Mouse (Mus musculus): ENCODE data around the gene Acat2. TPM values are rescaled to one million over a fixed set of nuclear protein-coding genes. Genes with fewer than 3 reads are reported as not detected.
"Not testable (repeated sequence)": the region's sequence is repeated elsewhere in the genome, so short reads cannot be mapped to it uniquely, and the experiment has no call there.

The Acat2 gene
- polyA plus RNA-seq, 1 experiment from 2014 or later, result 62.7 TPM

DNA sequence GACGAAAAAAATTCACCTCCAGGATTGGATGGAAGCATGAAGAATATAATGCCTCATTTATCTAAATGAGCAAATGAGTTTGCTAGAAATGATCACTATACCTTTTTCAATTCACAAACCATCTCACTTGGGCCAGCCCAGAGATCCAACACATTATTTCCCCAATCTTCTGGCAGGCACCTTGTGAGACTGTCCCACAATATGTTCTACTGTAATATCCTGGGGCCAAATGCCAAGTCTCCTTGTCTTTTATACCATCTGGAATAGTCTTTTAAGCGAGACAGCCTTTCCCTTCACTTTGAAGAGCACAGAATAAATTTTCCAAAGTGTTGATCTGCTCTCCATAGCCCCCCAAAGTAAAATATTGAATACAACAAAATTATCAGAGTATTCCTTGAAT, 13.3 kb upstream of the Acat2 start:
- no peaks in the 10 kb centered on the region for H3K4me1 ChIP-seq (replicated peaks; ENCODE audit: control insufficient read depth, insufficient read depth, low read length)
- WGBS, result 82% methylated on average over 2 of the region's 2 CpGs
- no peak overlapping the region for H3K9ac ChIP-seq (ENCODE audit: low read depth, low read length)
- no peak overlapping the region for H3K4me2 ChIP-seq (replicated peaks; ENCODE audit: low read depth)
- no peaks in the 10 kb centered on the region for H3K27me3 ChIP-seq (replicated peaks; ENCODE audit: control insufficient read depth, insufficient read depth, low read length)
- no peak for ATAC-seq
- H3K9me3 ChIP-seq (ENCODE audit: control insufficient read depth), result no peaks in the 10 kb centered on the region
- no peak overlapping the region for H3K4me3 ChIP-seq (ENCODE audit: low read depth, low read length)
- no peak overlapping the region for H3K27ac ChIP-seq (ENCODE audit: low read depth, low read length)
- H3K36me3 ChIP-seq (ENCODE audit: control insufficient read depth, insufficient read depth), result peaks cover 43% of the 10 kb centered on the region
- no peak for TF ChIP-seq CTCF (IDR thresholded peaks at IDR 0.05; ENCODE audit: low read depth)

DNA sequence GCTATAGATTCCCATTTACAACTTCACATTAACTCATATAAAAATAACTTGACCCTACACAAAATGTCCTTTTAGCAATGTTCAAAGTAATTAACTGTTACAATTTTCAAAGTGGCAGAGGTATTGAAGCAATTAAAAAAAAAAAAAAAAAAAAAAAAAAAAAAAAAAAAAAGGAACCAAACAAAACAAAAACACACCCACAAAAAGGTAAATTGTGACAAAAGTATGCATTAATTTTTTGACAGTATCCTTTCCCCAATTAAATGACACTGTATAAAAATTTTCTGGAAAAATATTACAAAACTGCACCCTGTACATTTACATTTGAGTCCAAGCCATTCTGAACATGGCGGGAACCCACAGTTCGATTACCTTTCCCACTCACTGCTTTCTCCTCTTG, 6.6 kb upstream of the Acat2 start:
- Histone ChIP-seq H3K27me3 (replicated peaks; ENCODE audit: control insufficient read depth, insufficient read depth, low read length) (no peaks in the 10 kb centered on the region), H3K36me3 (ENCODE audit: control insufficient read depth, insufficient read depth) (peaks cover 33% of the 10 kb centered on the region), H3K9ac (ENCODE audit: low read depth, low read length) (no peak overlapping the region), H3K27ac (ENCODE audit: low read depth, low read length) (no peak overlapping the region), H3K4me3 (ENCODE audit: low read depth, low read length) (no peak overlapping the region), H3K4me1 (replicated peaks; ENCODE audit: control insufficient read depth, insufficient read depth, low read length) (no peaks in the 10 kb centered on the region), H3K9me3 (ENCODE audit: control insufficient read depth) (no peaks in the 10 kb centered on the region), H3K4me2 (replicated peaks; ENCODE audit: low read depth) (no peak overlapping the region)
- TF ChIP-seq CTCF (IDR thresholded peaks at IDR 0.05; ENCODE audit: low read depth), result no peak
- 96% methylated on average over 2 of the region's 2 CpGs for WGBS
- ATAC-seq, result no peak

DNA sequence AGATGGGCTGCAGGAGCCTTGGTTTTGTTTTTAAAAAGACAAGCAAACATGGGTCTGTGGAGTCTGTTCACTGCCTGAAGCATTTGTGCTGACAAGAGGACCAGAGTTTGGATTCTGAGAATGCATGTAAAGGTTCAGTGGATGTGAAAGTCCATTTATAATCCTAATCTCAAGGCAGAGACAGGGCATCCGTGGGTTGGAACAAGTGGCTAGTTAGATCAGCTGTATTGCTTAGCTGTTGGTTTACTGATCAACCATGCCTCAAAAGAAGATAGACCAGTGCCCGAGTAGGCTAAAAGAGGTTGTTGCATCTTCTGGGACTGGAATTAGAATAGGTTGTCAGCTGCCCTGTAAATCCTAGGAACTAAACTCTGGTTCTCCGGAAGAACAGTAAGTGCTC, 2.9 kb upstream of the Acat2 start:
- TF ChIP-seq CTCF (IDR thresholded peaks at IDR 0.05; ENCODE audit: low read depth), result no peak
- H3K27me3 ChIP-seq (replicated peaks; ENCODE audit: control insufficient read depth, insufficient read depth, low read length), result no peaks in the 10 kb centered on the region
- peaks cover 4% of the 10 kb centered on the region; the same call in 1 of the 2 replicates for H3K4me1 ChIP-seq (replicated peaks; ENCODE audit: control insufficient read depth, insufficient read depth, low read length)
- no peak overlapping the region for H3K4me2 ChIP-seq (replicated peaks; ENCODE audit: low read depth)
- H3K36me3 ChIP-seq (ENCODE audit: control insufficient read depth, insufficient read depth), result peaks cover 22% of the 10 kb centered on the region
- H3K9me3 ChIP-seq (ENCODE audit: control insufficient read depth), result no peaks in the 10 kb centered on the region
- no peak overlapping the region for H3K4me3 ChIP-seq (ENCODE audit: low read depth, low read length)
- no peak overlapping the region for H3K9ac ChIP-seq (ENCODE audit: low read depth, low read length)
- no peak for ATAC-seq
- 59% methylated on average over 3 of the region's 3 CpGs for WGBS
- no peak overlapping the region for H3K27ac ChIP-seq (ENCODE audit: low read depth, low read length)

DNA sequence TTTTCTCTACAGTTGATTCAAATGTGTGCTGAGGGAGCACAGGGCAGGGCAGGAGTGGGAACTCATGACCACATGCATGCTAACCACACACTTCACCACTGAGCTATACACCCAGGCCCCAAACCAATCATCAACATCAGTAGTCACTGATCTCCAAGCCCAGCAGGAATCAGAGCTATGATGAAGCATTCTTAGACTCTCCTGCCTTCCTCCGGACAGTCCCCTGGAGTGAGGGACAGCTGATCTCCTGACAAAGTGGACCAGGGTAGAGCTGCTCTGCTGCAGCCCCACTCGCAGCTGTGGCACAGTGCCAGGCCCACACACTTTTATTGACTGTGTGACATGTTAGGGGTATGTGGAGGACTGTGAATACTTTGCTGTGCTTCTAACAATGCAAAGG, 1.2 kb downstream of the Acat2 start:
- not testable (repeated sequence) for H3K4me3 ChIP-seq (ENCODE audit: low read depth, low read length); H3K9ac ChIP-seq (ENCODE audit: low read depth, low read length); H3K36me3 ChIP-seq (ENCODE audit: control insufficient read depth, insufficient read depth); H3K27ac ChIP-seq (ENCODE audit: low read depth, low read length); H3K4me1 ChIP-seq (replicated peaks; ENCODE audit: control insufficient read depth, insufficient read depth, low read length); H3K9me3 ChIP-seq (ENCODE audit: control insufficient read depth); ATAC-seq; H3K27me3 ChIP-seq (replicated peaks; ENCODE audit: control insufficient read depth, insufficient read depth, low read length); H3K4me2 ChIP-seq (replicated peaks; ENCODE audit: low read depth)
- WGBS, result 17% methylated on average over 1 of the region's 2 CpGs

DNA sequence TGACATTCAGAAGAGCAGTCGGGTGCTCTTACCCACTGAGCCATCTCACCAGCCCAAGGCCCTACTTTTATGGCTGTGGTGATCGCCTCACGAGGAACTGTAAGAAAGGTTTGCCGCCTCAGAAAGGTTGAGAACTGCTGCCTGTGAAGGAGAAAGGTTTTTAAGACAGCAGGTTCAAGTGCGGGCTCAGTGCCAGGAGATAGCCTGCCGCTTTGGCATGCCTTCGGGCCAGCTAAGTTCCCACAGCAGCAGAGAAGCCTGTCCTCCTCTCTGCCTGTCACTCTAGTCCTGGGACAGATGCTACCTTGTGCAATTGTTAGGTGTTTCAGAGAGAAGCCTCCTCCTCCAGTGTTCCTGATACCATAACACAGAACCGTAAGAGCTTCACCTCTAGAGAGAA, 3.9 kb downstream of the Acat2 start:
- H3K4me1 ChIP-seq (replicated peaks; ENCODE audit: control insufficient read depth, insufficient read depth, low read length), result peaks cover 4% of the 10 kb centered on the region; the same call in 1 of the 2 replicates

DNA sequence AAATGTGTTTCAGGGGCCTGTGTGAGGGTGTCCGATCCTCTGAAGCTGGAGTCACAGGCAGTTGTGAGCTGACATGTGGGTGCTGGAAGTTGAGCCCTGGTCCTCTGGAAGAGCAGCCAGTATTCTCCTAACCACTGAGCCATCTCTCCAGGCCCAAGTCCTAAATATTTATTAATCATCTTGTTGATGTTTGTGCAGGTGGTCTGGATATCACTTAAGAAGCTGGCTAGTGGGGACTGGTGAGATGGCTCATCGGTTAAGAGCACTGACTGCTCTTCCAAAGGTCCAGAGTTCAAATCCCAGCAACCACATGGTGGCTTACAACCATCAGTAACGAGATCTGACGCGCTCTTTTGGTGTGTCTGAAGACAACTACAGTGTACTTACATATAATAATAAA, 10.9 kb downstream of the Acat2 start:
- Histone ChIP-seq H3K4me2 (replicated peaks; ENCODE audit: low read depth) (no peak overlapping the region), H3K4me3 (ENCODE audit: low read depth, low read length) (no peak overlapping the region), H3K36me3 (ENCODE audit: control insufficient read depth, insufficient read depth) (peaks cover 54% of the 10 kb centered on the region), H3K9ac (ENCODE audit: low read depth, low read length) (no peak overlapping the region), H3K27me3 (replicated peaks; ENCODE audit: control insufficient read depth, insufficient read depth, low read length) (no peaks in the 10 kb centered on the region), H3K27ac (ENCODE audit: low read depth, low read length) (no peak overlapping the region), H3K4me1 (replicated peaks; ENCODE audit: control insufficient read depth, insufficient read depth, low read length) (no peaks in the 10 kb centered on the region), H3K9me3 (ENCODE audit: control insufficient read depth) (no peaks in the 10 kb centered on the region)
- WGBS, result 87% methylated on average over 5 of the region's 5 CpGs
- no peak for TF ChIP-seq CTCF (IDR thresholded peaks at IDR 0.05; ENCODE audit: low read depth)
- ATAC-seq, result no peak

More for the DNA sequence above, 3.9 kb downstream of the Acat2 start:
- no peak for ATAC-seq
- no peak overlapping the region for H3K9ac ChIP-seq (ENCODE audit: low read depth, low read length)
- WGBS, result 88% methylated on average over 8 of the region's 8 CpGs
- peak overlapping the region; percentile 35; the same call in 1 of the 2 replicates for H3K27ac ChIP-seq (ENCODE audit: low read depth, low read length)
- no peaks in the 10 kb centered on the region for H3K27me3 ChIP-seq (replicated peaks; ENCODE audit: control insufficient read depth, insufficient read depth, low read length)
- TF ChIP-seq CTCF (IDR thresholded peaks at IDR 0.05; ENCODE audit: low read depth), result no peak
- peaks cover 15% of the 10 kb centered on the region for H3K36me3 ChIP-seq (ENCODE audit: control insufficient read depth, insufficient read depth)
- no peak overlapping the region for H3K4me3 ChIP-seq (ENCODE audit: low read depth, low read length)
- H3K4me2 ChIP-seq (replicated peaks; ENCODE audit: low read depth), result no peak overlapping the region
- H3K9me3 ChIP-seq (ENCODE audit: control insufficient read depth), result no peaks in the 10 kb centered on the region
